Mouse (Mus musculus): Measurements from ENCODE around the gene 3110040M04Rik.
"Not testable (repeated sequence)": the region's sequence is repeated elsewhere in the genome, so short reads cannot be mapped to it uniquely, and the experiment has no call there.

DNA sequence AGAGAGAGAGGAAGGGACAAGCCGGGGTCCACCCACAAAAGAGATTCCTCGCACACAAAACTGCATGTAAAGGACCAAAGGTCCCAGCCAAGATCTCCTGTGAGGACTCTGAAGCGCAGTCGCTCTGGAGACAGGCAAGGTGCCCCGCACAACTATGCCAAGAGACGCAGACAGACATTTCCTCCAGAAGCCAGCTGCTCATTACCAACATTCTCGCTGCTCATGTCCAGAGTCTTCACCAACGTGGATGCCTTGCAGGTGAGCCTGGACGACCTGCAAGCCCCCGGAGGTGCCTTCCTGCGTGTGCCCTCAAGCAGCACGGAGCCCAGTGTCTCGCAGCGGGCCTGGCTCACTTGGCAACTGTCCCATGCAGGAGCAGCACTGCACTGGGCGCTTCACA lies 11.2 kb upstream of the 3110040M04Rik start:
- not testable (repeated sequence) for TF ChIP-seq CHD2 (IDR thresholded peaks at IDR 0.05; ENCODE audit: low read depth, low read length); ZNF384 (IDR thresholded peaks at IDR 0.05; ENCODE audit: low read depth, low read length); MAFK (IDR thresholded peaks at IDR 0.05; ENCODE audit: insufficient read depth, low read depth, low read length); ZC3H11A (IDR thresholded peaks at IDR 0.05; ENCODE audit: borderline replicate concordance, low read depth, low read length)

All from ES-E14 (cell line).